9 mouse cellular contexts compared by ENCODE assay signal in the genomic region with DNA sequence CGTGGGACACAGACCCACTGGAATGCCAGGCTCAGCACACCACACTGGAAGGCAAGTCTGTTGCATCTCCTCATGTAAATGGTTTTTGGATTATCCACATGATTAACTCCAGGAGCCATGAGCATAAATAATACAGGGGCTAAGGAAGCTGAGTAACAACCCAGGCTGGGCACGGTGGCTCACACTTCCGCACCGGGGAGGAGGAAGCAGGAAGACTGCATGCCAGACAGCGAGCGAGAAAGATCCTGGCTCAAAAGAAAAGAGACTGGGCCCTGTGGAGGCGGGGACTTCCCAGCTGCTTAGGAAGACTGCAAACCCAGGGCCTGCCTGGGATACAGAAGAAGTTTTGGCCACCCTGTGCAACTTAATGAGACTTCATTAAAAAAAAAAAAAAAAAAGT. TPM values are rescaled to one million over a fixed set of nuclear protein-coding genes. Genes with fewer than 3 reads are reported as not detected.
DNase-seq lines count a peak whose midpoint lies in the region; ATAC-seq and TF ChIP-seq lines count a peak whose summit lies in the region.
"Had no signal": no experiment of that assay in that cellular context is flagged by ENCODE, and none has a peak within 500 bp of the region (broad histone marks: within the 10 kb centered on the region; RNA-seq: fewer than 3 reads in every experiment).

No protein-coding gene starts in this region.

- H3K36me3 ChIP-seq in intestine, embryonic 15.5 days = no peaks in the 10 kb centered on the region

- H3K4me3 ChIP-seq in layer of hippocampus, adult 2 months = no peak overlapping the region
- H3K4me3 ChIP-seq in intestine, embryonic 15.5 days (replicated peaks) = no peak overlapping the region

- TF ChIP-seq CTCF in layer of hippocampus, adult 2 months (conservative IDR thresholded peaks at IDR 0.05) = no peak

- H3K4me2 ChIP-seq in intestine, embryonic 15.5 days (replicated peaks) = no peak overlapping the region

- H3K9ac ChIP-seq in intestine, embryonic 15.5 days = no peak overlapping the region

- DNase-seq in layer of hippocampus, adult 2 months (ENCODE audit: low spot score in 2 of 2) = peak in 1 of 2 experiments; percentile 41
- no peak for DNase-seq in layer of hippocampus, postnatal 36 days
- DNase-seq in brain, adult 2 months (ENCODE audit: low read depth, low spot score) = peak; percentile 53
- peak; percentile 31 for DNase-seq in heart, postnatal 4 days
- peak; percentile 35 for DNase-seq in lung, postnatal 25 days (ENCODE audit: low spot score)
- DNase-seq in urinary bladder, adult 2 months (ENCODE audit: low spot score) = no peak
- no peak for DNase-seq in cerebellum, adult 11-12 months

- 44% methylated on average over 7 of the region's 7 CpGs for WGBS in intestine, embryonic 15.5 days

- no peaks in the 10 kb centered on the region for H3K9me3 ChIP-seq in intestine, embryonic 15.5 days

- H3K4me1 ChIP-seq in intestine, embryonic 15.5 days (replicated peaks) = peaks cover 14% of the 10 kb centered on the region

- ATAC-seq in intestine, embryonic 15.5 days = no peak

- H3K27ac ChIP-seq in layer of hippocampus, adult 2 months = peak overlapping the region; percentile 61; the same call in 1 of the 2 replicates
- H3K27ac ChIP-seq in intestine, embryonic 15.5 days = no peak overlapping the region; the same call in 1 of the 2 replicates

- H3K27me3 ChIP-seq in intestine, embryonic 15.5 days (replicated peaks) = no peaks in the 10 kb centered on the region

RNA-seq across cellular contexts. Expression of gene Pip4k2b, which starts 4.3 kb away (rescaled TPM):
- 100 to 1,000 TPM; 106 to 109 TPM for total RNA-seq in layer of hippocampus, adult 2 months (2021)
- 100 to 1,000 TPM; 109 to 112 TPM for total RNA-seq in layer of hippocampus, postnatal 36 days (2021)
- 10 to 100 TPM; 19.8 to 21.5 TPM for total RNA-seq in heart, postnatal 4 days (2021)
- polyA plus RNA-seq in intestine, embryonic 15.5 days (2015; fragmentation: Nextera tagmentation; extraction: Ambion mirVana) = 1.0 and 1.2 TPM in 2 replicates
- polyA plus RNA-seq in urinary bladder, adult 2 months (2012; rRNA removed) = 17.2 and 19.1 TPM in 2 replicates

RNA-seq across cellular contexts. Expression of gene Cwc25, which starts 26.2 kb away (rescaled TPM):
- total RNA-seq in layer of hippocampus, adult 2 months (2021) = 10 to 100 TPM; 20.1 to 20.6 TPM
- total RNA-seq in layer of hippocampus, postnatal 36 days (2021) = 10 to 100 TPM; 19.5 to 19.8 TPM
- 10 to 100 TPM; 10.8 to 11.7 TPM for total RNA-seq in heart, postnatal 4 days (2021)
- 13.3 and 13.4 TPM in 2 replicates for polyA plus RNA-seq in intestine, embryonic 15.5 days (2015; fragmentation: Nextera tagmentation; extraction: Ambion mirVana)
- 15.3 and 16.6 TPM in 2 replicates for polyA plus RNA-seq in urinary bladder, adult 2 months (2012; rRNA removed)

RNA-seq across cellular contexts. Expression of gene 1700001P01Rik, which starts 35.5 kb away (rescaled TPM):
- 1 to 10 TPM; 1.3 to 2.4 TPM for total RNA-seq in layer of hippocampus, adult 2 months (2021)
- 1 to 10 TPM in 1 of 2 experiments, under 1 TPM in 1; 0.60 to 1.3 TPM for total RNA-seq in layer of hippocampus, postnatal 36 days (2021)
- under 1 TPM in 1 of 2 experiments, not detected in 1; 0.45 TPM for total RNA-seq in heart, postnatal 4 days (2021)
- polyA plus RNA-seq in intestine, embryonic 15.5 days (2015; fragmentation: Nextera tagmentation; extraction: Ambion mirVana) = 0.24 TPM in 1 of 2 replicates, not detected in the other
- polyA plus RNA-seq in urinary bladder, adult 2 months (2012; rRNA removed) = 0.13 and 0.41 TPM in 2 replicates

RNA-seq across cellular contexts. Expression of gene Psmb3, which starts 37.0 kb away (rescaled TPM):
- 100 to 1,000 TPM; 128 to 133 TPM for total RNA-seq in layer of hippocampus, adult 2 months (2021)
- 100 to 1,000 TPM; 125 to 129 TPM for total RNA-seq in layer of hippocampus, postnatal 36 days (2021)
- 100 to 1,000 TPM; 186 to 196 TPM for total RNA-seq in heart, postnatal 4 days (2021)
- 426 and 480 TPM in 2 replicates for polyA plus RNA-seq in intestine, embryonic 15.5 days (2015; fragmentation: Nextera tagmentation; extraction: Ambion mirVana)
- polyA plus RNA-seq in urinary bladder, adult 2 months (2012; rRNA removed) = 264 and 322 TPM in 2 replicates

RNA-seq across cellular contexts. Expression of gene Pcgf2, which starts 39.9 kb away (rescaled TPM):
- total RNA-seq in layer of hippocampus, adult 2 months (2021) = 10 to 100 TPM; 29.1 to 31.1 TPM
- 10 to 100 TPM; 23.5 to 30.6 TPM for total RNA-seq in layer of hippocampus, postnatal 36 days (2021)
- 10 to 100 TPM; 31.3 to 31.8 TPM for total RNA-seq in heart, postnatal 4 days (2021)
- 12.7 and 12.8 TPM in 2 replicates for polyA plus RNA-seq in intestine, embryonic 15.5 days (2015; fragmentation: Nextera tagmentation; extraction: Ambion mirVana)
- polyA plus RNA-seq in urinary bladder, adult 2 months (2012; rRNA removed) = 41.1 and 46.4 TPM in 2 replicates
- total RNA-seq: neutrophil, adult 5-6 weeks had no signal

Comparison
In these comparisons a context has a peak if more than half of its experiments do, and no peak if none do; other contexts are left out.
1. DNase-seq: peak in brain, adult 2 months (single experiment), heart, postnatal 4 days (single experiment) and lung, postnatal 25 days (single experiment); none in layer of hippocampus, postnatal 36 days (0 of 2), urinary bladder, adult 2 months (single experiment) and cerebellum, adult 11-12 months (single experiment).
2. RNA of gene Pip4k2b, which starts 4.3 kb away (total RNA-seq): 109 to 112 TPM in layer of hippocampus, postnatal 36 days and 106 to 109 TPM in layer of hippocampus, adult 2 months; 19.8 to 21.5 TPM in heart, postnatal 4 days; every median in the first group is over 4 times any median in the second.